Comparison of ENCODE assay signal across 14 mouse cellular contexts in the genomic region with DNA sequence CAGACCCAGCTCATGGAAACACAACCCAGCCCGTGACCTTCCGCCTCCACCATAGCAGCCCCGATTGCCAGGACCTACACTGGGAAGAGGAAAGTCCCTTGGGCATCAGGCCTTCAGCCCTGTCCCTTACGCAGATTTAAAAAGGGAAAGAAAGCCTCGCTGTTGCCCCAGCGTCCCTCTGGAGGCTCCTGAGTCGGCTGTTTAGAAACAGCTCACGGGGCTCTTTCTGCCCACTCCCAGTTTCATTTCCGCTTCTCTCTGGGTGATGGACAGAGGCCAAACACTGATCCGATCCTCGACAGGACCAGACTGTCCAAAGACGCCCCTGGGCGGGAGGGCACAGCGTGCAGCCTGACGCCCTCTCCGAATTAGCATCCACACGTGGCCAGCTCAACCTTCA.
DNase-seq lines count a peak whose midpoint lies in the region; ATAC-seq and TF ChIP-seq lines count a peak whose summit lies in the region.
"Had no signal": no experiment of that assay in that cellular context is flagged by ENCODE, and none has a peak within 500 bp of the region (broad histone marks: within the 10 kb centered on the region; RNA-seq: fewer than 3 reads in every experiment).

No protein-coding gene starts in this region.

- peak; percentile 18 for DNase-seq in kidney, adult 2 months
- no peak for DNase-seq in kidney, postnatal 14 days
- peak; percentile 65 to 73 for DNase-seq in right cerebral cortex, postnatal 10 days (ENCODE audit: low spot score in 2 of 2)
- DNase-seq in right cerebral cortex, postnatal 36 days (ENCODE audit: low spot score in 2 of 2): no peak
- peak; percentile 24 for DNase-seq in lung, postnatal 25 days (ENCODE audit: low spot score)
- no peak for DNase-seq in ovary, postnatal 36 days (ENCODE audit: low spot score)
- DNase-seq: adrenal gland, postnatal 14 days; cerebellum, adult 11 months; kidney, adult 18-20 months; right cerebral cortex, postnatal 4 days had no signal

- no peaks in the 10 kb centered on the region for H3K9me3 ChIP-seq in kidney, embryonic 15.5 days (replicated peaks)
- H3K9me3 ChIP-seq: hindbrain, embryonic 13.5 days had no signal

- H3K27me3 ChIP-seq in kidney, adult 2 months (replicated peaks; ENCODE audit: control insufficient read depth, insufficient read depth, low read length): no peaks in the 10 kb centered on the region
- no peaks in the 10 kb centered on the region for H3K27me3 ChIP-seq in kidney, embryonic 15.5 days
- H3K27me3 ChIP-seq: hindbrain, embryonic 13.5 days had no signal

- H3K4me2 ChIP-seq in kidney, embryonic 15.5 days: no peak overlapping the region
- H3K4me2 ChIP-seq: hindbrain, embryonic 13.5 days had no signal

- no peaks in the 10 kb centered on the region for H3K4me1 ChIP-seq in kidney, adult 2 months (ENCODE audit: control insufficient read depth, insufficient read depth, low read length)
- no peaks in the 10 kb centered on the region for H3K4me1 ChIP-seq in kidney, embryonic 15.5 days
- H3K4me1 ChIP-seq: hindbrain, embryonic 13.5 days had no signal

- H3K36me3 ChIP-seq in kidney, adult 2 months (ENCODE audit: control insufficient read depth, insufficient read depth, low read length): peaks cover 7% of the 10 kb centered on the region
- peaks cover 91% of the 10 kb centered on the region for H3K36me3 ChIP-seq in kidney, embryonic 15.5 days

- WGBS in kidney, adult 2 months: 79% methylated on average over 17 of the region's 17 CpGs
- WGBS in kidney, embryonic 15.5 days: 90% methylated on average over 17 of the region's 17 CpGs

- no peak for TF ChIP-seq POLR2A in kidney, adult 2 months (IDR thresholded peaks at IDR 0.05; ENCODE audit: low read depth, low read length)

- no peak overlapping the region for H3K9ac ChIP-seq in kidney, embryonic 15.5 days
- H3K9ac ChIP-seq: hindbrain, embryonic 13.5 days had no signal

- no peak for TF ChIP-seq CTCF in kidney, adult 2 months (conservative IDR thresholded peaks at IDR 0.05; ENCODE audit: insufficient read depth, insufficient read length, low read depth, low read length)

- no peak overlapping the region for H3K27ac ChIP-seq in kidney, adult 2 months (ENCODE audit: insufficient read depth, low read depth, low read length)
- no peak overlapping the region for H3K27ac ChIP-seq in kidney, embryonic 15.5 days
- H3K27ac ChIP-seq: heart, adult 2 months; hindbrain, embryonic 13.5 days had no signal

- no peak for ATAC-seq in kidney, embryonic 15.5 days (replicated peaks; ENCODE audit: low FRiP score)
- ATAC-seq: forebrain, embryonic 16.5 days had no signal

- no peak overlapping the region for H3K4me3 ChIP-seq in kidney, adult 2 months (ENCODE audit: insufficient read depth, low read depth, low read length)
- H3K4me3 ChIP-seq in kidney, embryonic 15.5 days (replicated peaks): no peak overlapping the region
- H3K4me3 ChIP-seq: heart, adult 2 months; hindbrain, embryonic 13.5 days had no signal

Comparison
In these comparisons a context has a peak if more than half of its experiments do, and no peak if none do; other contexts are left out.
1. DNase-seq: peak in kidney, adult 2 months (single experiment), right cerebral cortex, postnatal 10 days (2 of 2) and lung, postnatal 25 days (single experiment); none in kidney, postnatal 14 days (single experiment), right cerebral cortex, postnatal 36 days (0 of 2) and ovary, postnatal 36 days (single experiment).